Comparison of ENCODE assay signal across 8 mouse cellular contexts in genomic region chr2:119112438-119113112, GRCm38 (mm10). TPM values are rescaled to one million over a fixed set of nuclear protein-coding genes. Genes with fewer than 3 reads are reported as not detected.
DNase-seq lines count a peak whose midpoint lies in the region; ATAC-seq and TF ChIP-seq lines count a peak whose summit lies in the region.

Gene Rad51 (plus strand): TSS chr2:119112793.

- intact Hi-C loops in heart, postnatal 25 days (cut with DNase I), result loop anchor here (5.0 kb wide), 2 partner anchors 45 to 90 kb away; partner anchors contain the start of gene Rmdn3

- H3K27me3 ChIP-seq in forebrain, embryonic 15.5 days, result no peaks in the 10 kb centered on the region

- H3K4me1 ChIP-seq in ES-E14 (ENCODE audit: control insufficient read depth in 2 of 2, insufficient read depth in 2 of 2, low read length in 2 of 2, poor library complexity in 1 of 2), result no peaks in the 10 kb centered on the region; a peak in 1 of 4 replicates
- peaks cover 13% of the 10 kb centered on the region for H3K4me1 ChIP-seq in forebrain, embryonic 15.5 days
- 0 out of 2 replicates have a peak, but pooled peaks cover 2% of the 10 kb centered on the region for H3K4me1 ChIP-seq in lung, adult 2 months (ENCODE audit: control insufficient read depth, insufficient read depth, low read length)

- in situ Hi-C loops in ES-E14 (cut with MboI; ENCODE audit: low sequenced_read_pairs in 2 of 2, unreplicated experiment in 2 of 2), result no loop called here

- H3K4me2 ChIP-seq in forebrain, embryonic 15.5 days (replicated peaks), result peak within 1 kb of the TSS; percentile 90

- H3K4me3 ChIP-seq in ES-E14 (ENCODE audit: insufficient read depth in 1 of 2, low read depth in 1 of 2, low read length in 2 of 2, poor library complexity in 1 of 2, severe bottlenecking in 1 of 2), result peak within 1 kb of the TSS; percentile 87 to 91
- peak within 1 kb of the TSS; percentile 64 for H3K4me3 ChIP-seq in forebrain, embryonic 15.5 days
- peak within 1 kb of the TSS; percentile 77 for H3K4me3 ChIP-seq in lung, adult 2 months (replicated peaks; ENCODE audit: extremely low read depth, low read depth, low read length)

- peak within 1 kb of the TSS; percentile 91 for H3K9ac ChIP-seq in ES-E14 (ENCODE audit: insufficient read depth, low read depth, low read length, poor library complexity, severe bottlenecking)
- peak within 1 kb of the TSS; percentile 56 for H3K9ac ChIP-seq in forebrain, embryonic 15.5 days (replicated peaks)

- peak; percentile 95 for ATAC-seq in forebrain, embryonic 15.5 days (replicated peaks)
- peak; percentile 94 for ATAC-seq in neutrophil, adult 5-6 weeks (ENCODE audit: extremely low read depth, insufficient number of reproducible peaks, low FRiP score, poor library complexity, severe bottlenecking)

- peak; percentile 85 for DNase-seq in ES-E14 (ENCODE audit: low read depth, low spot score)
- peak; percentile 84 for DNase-seq in cerebellum, adult 11-12 months
- DNase-seq in heart, postnatal 25 days (ENCODE audit: low spot score), result peak; percentile 73
- DNase-seq in layer of hippocampus, adult 18-20 months (ENCODE audit: low spot score in 2 of 2), result peak; percentile 81 to 90
- peak; percentile 91 for DNase-seq in lung, adult 2 months
- DNase-seq in thymus, adult 18-20 months, result peak; percentile 59 to 75

- peak within 1 kb of the TSS; percentile 82 for H3K27ac ChIP-seq in ES-E14 (ENCODE audit: insufficient read depth, low read depth, low read length, poor library complexity, severe bottlenecking)
- peak within 1 kb of the TSS; percentile 85 for H3K27ac ChIP-seq in forebrain, embryonic 15.5 days (replicated peaks)

- no peaks in the 10 kb centered on the region for H3K9me3 ChIP-seq in ES-E14 (ENCODE audit: control insufficient read depth, insufficient read depth, low read depth, low read length)
- H3K9me3 ChIP-seq in forebrain, embryonic 15.5 days, result no peaks in the 10 kb centered on the region

- TF ChIP-seq CTCF in lung, adult 2 months (IDR thresholded peaks at IDR 0.05; ENCODE audit: insufficient read depth, low read length), result no peak

- peak; percentile 80; the same call in 1 of the 2 replicates for TF ChIP-seq POLR2A in lung, adult 2 months (IDR thresholded peaks at IDR 0.05; ENCODE audit: borderline replicate concordance, extremely low read depth, low read depth, low read length)

- under 1% methylated on average over 51 of the region's 51 CpGs for WGBS in forebrain, embryonic 15.5 days
- under 1% methylated on average over 51 of the region's 51 CpGs for WGBS in lung, adult 2 months

- H3K36me3 ChIP-seq in ES-E14 (ENCODE audit: control insufficient read depth, insufficient read depth, low read length, poor library complexity, severe bottlenecking), result peaks cover 12% of the 10 kb centered on the region
- H3K36me3 ChIP-seq in forebrain, embryonic 15.5 days, result no peaks in the 10 kb centered on the region

TF ChIP-seq in ES-E14, 5 proteins besides CTCF, POLR2A, EP300 and RAD21:
- TF ChIP-seq CHD2 (IDR thresholded peaks at IDR 0.05; ENCODE audit: low read depth, low read length) (peak; percentile 51), MAFK (IDR thresholded peaks at IDR 0.05; ENCODE audit: insufficient read depth, low read depth, low read length) (0 out of 2 replicates have a peak, but pooled peaks have one; percentile 8), ZNF384 (IDR thresholded peaks at IDR 0.05; ENCODE audit: low read depth, low read length) (no peak), ZC3H11A (IDR thresholded peaks at IDR 0.05; ENCODE audit: borderline replicate concordance, low read depth, low read length) (no peak), HCFC1 (IDR thresholded peaks at IDR 0.05; ENCODE audit: borderline replicate concordance, insufficient read depth, low read length) (peak; percentile 93)

RNA-seq across cellular contexts. Expression of gene Rad51, which starts in this region (rescaled TPM):
- 37.3 and 42.2 TPM in 2 replicates for total RNA-seq in ES-E14 (2012; rRNA removed)
- 18.7 and 24.0 TPM in 2 replicates for polyA plus RNA-seq in forebrain, embryonic 15.5 days (2015; fragmentation: Nextera tagmentation; extraction: Ambion mirVana)
- 1 to 10 TPM; 1.0 to 1.3 TPM for total RNA-seq in heart, postnatal 25 days (2021)
- 1 to 10 TPM in 1 of 2 experiments, under 1 TPM in 1; 0.46 to 1.2 TPM for total RNA-seq in layer of hippocampus, adult 18-20 months (2021)
- polyA plus RNA-seq in lung, adult 2 months (2012; rRNA removed), result 0.76 and 1.4 TPM in 2 replicates
- total RNA-seq in neutrophil, adult 5-6 weeks (2017), result 1.4 and 4.2 TPM in 2 replicates

Comparison
In these comparisons a context has a peak if more than half of its experiments do, and no peak if none do; other contexts are left out.
1. Peak in every context shown above with its lines: DNase-seq, ATAC-seq, H3K4me3 ChIP-seq and H3K27ac ChIP-seq.